In genomic region chr9:66682822-66683221, GRCm38 (mm10) we compare ENCODE assay signal across 15 mouse cellular contexts. TPM values are rescaled to one million over a fixed set of nuclear protein-coding genes. Genes with fewer than 3 reads are reported as not detected.
DNase-seq lines count a peak whose midpoint lies in the region; ATAC-seq and TF ChIP-seq lines count a peak whose summit lies in the region.
"Had no signal": no experiment of that assay in that cellular context is flagged by ENCODE, and none has a peak within 500 bp of the region (broad histone marks: within the 10 kb centered on the region; RNA-seq: fewer than 3 reads in every experiment).

No protein-coding gene starts in this region.

- no peaks in the 10 kb centered on the region; the same call in 1 of the 2 replicates for H3K9me3 ChIP-seq in liver, postnatal 0 days (ENCODE audit: low read length)
- no peaks in the 10 kb centered on the region for H3K9me3 ChIP-seq in liver, embryonic 11.5 days (ENCODE audit: control insufficient read depth, low read length)
- H3K9me3 ChIP-seq in lung, postnatal 0 days (ENCODE audit: low read length), result no peaks in the 10 kb centered on the region

- WGBS in liver, postnatal 0 days (ENCODE audit: insufficient replicate concordance), result 33% methylated on average over 3 of the region's 3 CpGs
- 52% methylated on average over 3 of the region's 3 CpGs for WGBS in liver, embryonic 11.5 days
- WGBS in lung, postnatal 0 days, result 60% methylated on average over 3 of the region's 3 CpGs

- no peak for TF ChIP-seq EP300 in liver, postnatal 0 days (IDR thresholded peaks at IDR 0.05; ENCODE audit: low read depth)
- TF ChIP-seq EP300 in lung, postnatal 0 days (IDR thresholded peaks at IDR 0.05), result no peak

- H3K4me1 ChIP-seq in liver, postnatal 0 days (ENCODE audit: insufficient read depth), result no peaks in the 10 kb centered on the region; the same call in 1 of the 2 replicates
- 0 out of 2 replicates have a peak, but pooled peaks cover 2% of the 10 kb centered on the region for H3K4me1 ChIP-seq in liver, embryonic 11.5 days (replicated peaks; ENCODE audit: control insufficient read depth, insufficient read depth, low read length)
- H3K4me1 ChIP-seq in lung, postnatal 0 days (ENCODE audit: insufficient read depth, low read depth, low read length), result no peaks in the 10 kb centered on the region

- H3K4me2 ChIP-seq in liver, postnatal 0 days (ENCODE audit: low read depth, low read length), result no peak overlapping the region
- H3K4me2 ChIP-seq in liver, embryonic 11.5 days, result no peak overlapping the region
- no peak overlapping the region for H3K4me2 ChIP-seq in lung, postnatal 0 days (replicated peaks; ENCODE audit: low read depth, low read length)
- H3K4me2 ChIP-seq: heart, embryonic 11.5 days had no signal

- peak; percentile 49 for DNase-seq in liver, postnatal 0 days
- no peak for DNase-seq in liver, embryonic 11.5 days (ENCODE audit: low spot score)
- peak; percentile 22 for DNase-seq in MEL-GATA-1-ER (ENCODE audit: extremely low read depth, low read depth)
- peak; percentile 27 for DNase-seq in lung, postnatal 0 days (ENCODE audit: low spot score)
- peak; percentile 25 for DNase-seq in naive thymus-derived CD4-positive, alpha-beta T cell, adult 2 months (ENCODE audit: low read depth)
- no peak for DNase-seq in layer of hippocampus, postnatal 25 days (ENCODE audit: extremely low spot score in 1 of 2, low spot score in 1 of 2)
- no peak for DNase-seq in adrenal gland, postnatal 36 days
- DNase-seq: adrenal gland, postnatal 10 days; cerebellum, adult 11 months; gastrocnemius, adult 2 months; heart, postnatal 36 days; thymus, postnatal 36 days had no signal

- no peak overlapping the region for H3K4me3 ChIP-seq in liver, postnatal 0 days (ENCODE audit: low read depth, low read length)
- H3K4me3 ChIP-seq in liver, embryonic 11.5 days (ENCODE audit: low read depth, low read length), result no peak overlapping the region
- H3K4me3 ChIP-seq in lung, postnatal 0 days (ENCODE audit: low read depth, low read length), result no peak overlapping the region
- H3K4me3 ChIP-seq: gastrocnemius, adult 2 months had no signal

- no peak for ATAC-seq in liver, postnatal 0 days
- no peak for ATAC-seq in liver, embryonic 11.5 days (replicated peaks; ENCODE audit: low FRiP score)
- no peak for ATAC-seq in lung, postnatal 0 days
- ATAC-seq in megakaryocyte-erythroid progenitor cell, adult 5-6 weeks (replicated peaks; ENCODE audit: low FRiP score, low TSS enrichment, poor library complexity, severe bottlenecking), result no peak
- ATAC-seq: forebrain, embryonic 14.5 days had no signal

- no peak overlapping the region for H3K9ac ChIP-seq in liver, postnatal 0 days (replicated peaks)
- H3K9ac ChIP-seq in liver, embryonic 11.5 days (ENCODE audit: low read depth, low read length), result no peak overlapping the region
- H3K9ac ChIP-seq in lung, postnatal 0 days (replicated peaks; ENCODE audit: low read depth), result no peak overlapping the region

- H3K36me3 ChIP-seq in liver, postnatal 0 days (replicated peaks; ENCODE audit: insufficient read depth, low read length), result no peaks in the 10 kb centered on the region
- H3K36me3 ChIP-seq in liver, embryonic 11.5 days (ENCODE audit: control insufficient read depth, insufficient read depth, low read length), result no peaks in the 10 kb centered on the region
- H3K36me3 ChIP-seq in lung, postnatal 0 days (ENCODE audit: insufficient read depth, low read length), result no peaks in the 10 kb centered on the region

- TF ChIP-seq CTCF in liver, postnatal 0 days (IDR thresholded peaks at IDR 0.05; ENCODE audit: low read depth), result no peak
- TF ChIP-seq CTCF in lung, postnatal 0 days (IDR thresholded peaks at IDR 0.05), result no peak

- no peaks in the 10 kb centered on the region for H3K27me3 ChIP-seq in liver, postnatal 0 days (ENCODE audit: insufficient read depth, low read length)
- no peaks in the 10 kb centered on the region for H3K27me3 ChIP-seq in liver, embryonic 11.5 days (replicated peaks; ENCODE audit: control insufficient read depth, insufficient read depth, low read length)
- H3K27me3 ChIP-seq in lung, postnatal 0 days (replicated peaks; ENCODE audit: insufficient read depth, low read length), result no peaks in the 10 kb centered on the region

- H3K27ac ChIP-seq in liver, postnatal 0 days (ENCODE audit: low read depth), result no peak overlapping the region
- H3K27ac ChIP-seq in liver, embryonic 11.5 days (ENCODE audit: low read depth, low read length), result no peak overlapping the region
- H3K27ac ChIP-seq in lung, postnatal 0 days (ENCODE audit: low read length), result no peak overlapping the region
- H3K27ac ChIP-seq: gastrocnemius, adult 2 months had no signal

RNA-seq across cellular contexts. Expression of gene Car12, which starts 30.7 kb away (rescaled TPM):
- 0.05 and 0.12 TPM in 2 replicates for polyA plus RNA-seq in liver, postnatal 0 days (2015; fragmentation: Nextera tagmentation; extraction: Ambion mirVana)
- 0.21 and 0.44 TPM in 2 replicates for polyA plus RNA-seq in liver, embryonic 11.5 days (2014; fragmentation: Nextera tagmentation; extraction: Ambion mirVana)
- polyA plus RNA-seq in lung, postnatal 0 days (2015; fragmentation: Nextera tagmentation; extraction: Ambion mirVana), result 0.24 and 0.35 TPM in 2 replicates
- total RNA-seq in megakaryocyte-erythroid progenitor cell, adult 5-6 weeks (2014; fragmentation: Nextera tagmentation), result not detected in 2 replicates
- total RNA-seq in megakaryocyte-erythroid progenitor cell, adult 5-6 weeks (2017), result 1.1 TPM in 1 of 2 replicates, not detected in the other
- total RNA-seq in layer of hippocampus, postnatal 25 days (2021), result 10 to 100 TPM; 45.2 to 50.6 TPM
- total RNA-seq in adrenal gland, postnatal 36 days (2021), result under 1 TPM; 0.13 to 0.23 TPM
- total RNA-seq: heart, postnatal 36 days had no signal

Comparison
In these comparisons a context has a peak if more than half of its experiments do, and no peak if none do; other contexts are left out.
1. DNase-seq: peak in liver, postnatal 0 days (single experiment), MEL-GATA-1-ER (single experiment), lung, postnatal 0 days (single experiment) and naive thymus-derived CD4-positive, alpha-beta T cell, adult 2 months (single experiment); none in liver, embryonic 11.5 days (single experiment), layer of hippocampus, postnatal 25 days (0 of 2) and adrenal gland, postnatal 36 days (0 of 2).
2. RNA of gene Car12, which starts 30.7 kb away (total RNA-seq): 45.2 to 50.6 TPM in layer of hippocampus, postnatal 25 days; 1.1 TPM in megakaryocyte-erythroid progenitor cell, adult 5-6 weeks and 0.13 to 0.23 TPM in adrenal gland, postnatal 36 days; every median in the first group is over 10 times any median in the second.